Mouse (Mus musculus): ENCODE results near the gene Map1b.

Gene Map1b

GRCm38 (mm10) chr13:99516448-99516881 is at the start of gene Map1b:
Map1b (minus strand) TSS chr13:99516540.
- DNase-seq (ENCODE audit: low spot score in 2 of 2), result peak; percentile 36 to 50

- no peak for DNase-seq (ENCODE audit: low spot score in 2 of 2)
Observed at GRCm38 (mm10) chr13:99564346-99564745, 48.0 kb upstream of the Map1b start.

GRCm38 (mm10) chr13:99563021-99563420 is 46.7 kb upstream of the Map1b start:
- no peak for DNase-seq (ENCODE audit: low spot score in 2 of 2)

- DNase-seq (ENCODE audit: low spot score in 2 of 2), result no peak
Observed at GRCm38 (mm10) chr13:99561843-99562550, 45.7 kb upstream of the Map1b start.

- peak in 1 of 2 experiments; percentile 6 for DNase-seq (ENCODE audit: low spot score in 2 of 2)
Observed at GRCm38 (mm10) chr13:99560674-99561639, 44.6 kb upstream of the Map1b start.

- no peak for DNase-seq (ENCODE audit: low spot score in 2 of 2)
Observed at GRCm38 (mm10) chr13:99558216-99558906, 42.0 kb upstream of the Map1b start.

- DNase-seq (ENCODE audit: low spot score in 2 of 2), result no peak
Observed at GRCm38 (mm10) chr13:99557813-99558212, 41.5 kb upstream of the Map1b start.

GRCm38 (mm10) chr13:99557331-99557730 is 41.0 kb upstream of the Map1b start:
- DNase-seq (ENCODE audit: low spot score in 2 of 2), result no peak

- DNase-seq (ENCODE audit: low spot score in 2 of 2), result no peak
Observed at GRCm38 (mm10) chr13:99554960-99555359, 38.6 kb upstream of the Map1b start.

- no peak for DNase-seq (ENCODE audit: low spot score in 2 of 2)
Observed at GRCm38 (mm10) chr13:99554466-99554865, 38.1 kb upstream of the Map1b start.

- DNase-seq (ENCODE audit: low spot score in 2 of 2), result no peak
Observed at GRCm38 (mm10) chr13:99552381-99552780, 36.0 kb upstream of the Map1b start.

GRCm38 (mm10) chr13:99550679-99551369 is 34.5 kb upstream of the Map1b start:
- no peak for DNase-seq (ENCODE audit: low spot score in 2 of 2)

GRCm38 (mm10) chr13:99550060-99550459 is 33.7 kb upstream of the Map1b start:
- no peak for DNase-seq (ENCODE audit: low spot score in 2 of 2)

GRCm38 (mm10) chr13:99549584-99549983 is 33.2 kb upstream of the Map1b start:
- no peak for DNase-seq (ENCODE audit: low spot score in 2 of 2)

GRCm38 (mm10) chr13:99546832-99547231 is 30.5 kb upstream of the Map1b start:
- DNase-seq (ENCODE audit: low spot score in 2 of 2), result no peak

GRCm38 (mm10) chr13:99545201-99545600 is 28.9 kb upstream of the Map1b start:
- no peak for DNase-seq (ENCODE audit: low spot score in 2 of 2)

GRCm38 (mm10) chr13:99541429-99542267 is 25.3 kb upstream of the Map1b start:
- no peak for DNase-seq (ENCODE audit: low spot score in 2 of 2)

GRCm38 (mm10) chr13:99539288-99539687 is 22.9 kb upstream of the Map1b start:
- no peak for DNase-seq (ENCODE audit: low spot score in 2 of 2)

GRCm38 (mm10) chr13:99538851-99539250 is 22.5 kb upstream of the Map1b start:
- no peak for DNase-seq (ENCODE audit: low spot score in 2 of 2)

- DNase-seq (ENCODE audit: low spot score in 2 of 2), result no peak
Observed at GRCm38 (mm10) chr13:99537908-99538513, 21.7 kb upstream of the Map1b start.
